Mouse (Mus musculus) lung, embryonic 14.5 days (tissue): Measurements from ENCODE around the gene Tent5c. TPM values are rescaled to one million over a fixed set of nuclear protein-coding genes. Genes with fewer than 3 reads are reported as not detected.
A peak's percentile ranks its signal among the peaks of the same experiment; 100 is the strongest.
"Not testable (repeated sequence)": the region's sequence is repeated elsewhere in the genome, so short reads cannot be mapped to it uniquely, and the experiment has no call there.

Experiments used
- ATAC-seq: fragments of 200-750 bp; cut with Nextera tagmentation; 2 replicates; pipeline ENCODE4 v1.8.0; 2017; ENCODE audit warnings: mild to moderate bottlenecking, moderate TSS enrichment, moderate library complexity; ENCODE audit not compliant: insufficient read depth
- DNase-seq: peaks from one replicate; pipeline ENCODE4 v3.0.0-alpha.2; 2015
- H3K27ac ChIP-seq: fragments of 300-500 bp; sonication (generic); 2 replicates; pipeline ENCODE4 v1.5.1; 2014; ENCODE audit warnings: low read depth, mild to moderate bottlenecking, moderate library complexity
- H3K27me3 ChIP-seq: fragments of 300-500 bp; sonication (generic); 2 replicates; pipeline ENCODE4 v1.6.1; 2014; ENCODE audit warnings: low read length, control low read depth; ENCODE audit not compliant: insufficient read depth
- H3K36me3 ChIP-seq: fragments of 300-500 bp; sonication (generic); 2 replicates; pipeline ENCODE4 v1.6.1; 2014; ENCODE audit warnings: control low read depth; ENCODE audit not compliant: insufficient read depth
- H3K4me1 ChIP-seq: fragments of 300-500 bp; sonication (generic); 2 replicates; pipeline ENCODE4 v1.6.1; 2014; ENCODE audit warnings: antibody characterized with exemption, control low read depth; ENCODE audit not compliant: insufficient read depth
- H3K4me2 ChIP-seq: fragments of 300-500 bp; sonication (generic); 2 replicates; pipeline ENCODE4 v1.6.1; 2014; ENCODE audit warnings: mild to moderate bottlenecking
- H3K4me3 ChIP-seq: fragments of 300-500 bp; sonication (generic); 2 replicates; pipeline ENCODE4 v1.5.1; 2014; ENCODE audit warnings: low read depth, low read length
- H3K9ac ChIP-seq: fragments of 300-500 bp; sonication (generic); 2 replicates; pipeline ENCODE4 v1.6.1; 2014
- H3K9me3 ChIP-seq: fragments of 300-500 bp; sonication (generic); 2 replicates; pipeline ENCODE4 v1.6.1; 2016; ENCODE audit warnings: low read depth, low read length, control low read depth
- CTCF ChIP-seq: IDR thresholded peaks from 2 replicates; pipeline ENCODE4 v1.5.1; 2016; ENCODE audit warnings: antibody characterized with exemption, low read depth
- WGBS: fragments of 180-500 bp; shearing (Covaris S2); extraction: QIAGEN DNeasy Blood & Tissue Kit; methylation state at CpG from one replicate; pipeline ENCODE4 v1.1.7; 2014; 5-methylcytosine and 5-hydroxymethylcytosine counted together
- polyA plus RNA-seq: library from polyadenylated mRNA; unstranded; fragments of >200 nt; fragmentation: Nextera tagmentation; extraction: Ambion mirVana; gene quantifications from 2 replicates; pipeline ENCODE4 v1.2.1, GENCODE M21; 2014

The Tent5c gene
- polyA plus RNA-seq, 1 experiment from 2014 or later = 6.9 TPM

DNA sequence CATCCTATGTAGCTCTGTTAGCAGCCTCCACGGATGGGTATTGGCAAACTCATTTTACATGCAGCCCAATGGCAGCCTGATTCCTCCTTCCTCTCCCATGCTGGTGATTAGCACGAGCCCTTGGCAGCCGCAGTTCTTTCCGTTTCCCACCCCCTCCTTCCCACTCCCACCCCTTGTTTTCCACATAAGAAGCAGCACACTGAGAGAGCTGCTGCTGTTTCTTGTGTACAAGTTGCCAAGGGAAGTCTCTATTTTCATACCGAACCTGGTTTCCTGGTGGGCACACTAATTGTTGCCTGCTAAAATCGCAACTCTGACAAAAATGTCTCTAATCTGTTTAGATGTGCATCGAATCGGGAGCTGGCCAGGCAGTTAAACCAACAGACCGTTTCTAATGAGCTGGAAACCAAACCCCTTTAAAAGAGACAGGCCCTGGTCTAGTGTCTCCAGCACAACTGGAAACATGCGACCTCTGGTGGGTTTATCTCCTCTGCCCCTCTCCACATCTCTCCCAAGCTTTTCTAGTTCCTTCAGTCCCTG, 71.3 kb downstream of the Tent5c start:
- no peak for TF ChIP-seq CTCF
- Histone ChIP-seq H3K27ac (no peak overlapping the region), H3K4me1 (no peaks in the 10 kb centered on the region), H3K9me3 (no peaks in the 10 kb centered on the region), H3K36me3 (no peaks in the 10 kb centered on the region), H3K4me2 (no peak overlapping the region), H3K27me3 (no peaks in the 10 kb centered on the region), H3K4me3 (no peak overlapping the region), H3K9ac (no peak overlapping the region)
- 44% methylated on average over 10 of the region's 10 CpGs for WGBS
- DNase-seq (no peak), ATAC-seq (no peak)

DNA sequence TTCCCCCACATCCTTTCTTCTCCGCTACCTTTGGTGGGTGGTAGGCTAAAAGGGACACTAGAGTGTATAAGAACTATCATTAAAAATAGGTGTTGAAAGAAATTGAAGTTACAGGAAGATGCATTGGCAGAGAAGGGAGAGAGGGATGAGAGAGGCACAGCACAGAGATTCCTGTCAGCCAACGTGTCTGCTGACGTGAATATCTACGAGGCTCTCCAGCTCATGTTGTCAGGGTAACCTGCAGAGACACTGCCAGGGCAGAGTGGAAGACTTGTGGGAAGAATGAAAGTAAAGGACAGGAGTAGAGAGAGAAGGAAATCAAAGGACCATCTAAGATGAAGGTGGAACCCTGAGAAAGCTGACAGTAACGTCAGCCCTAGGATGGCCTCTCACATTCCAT, 73.5 kb downstream of the Tent5c start:
- 40% methylated on average over 5 of the region's 5 CpGs for WGBS
- H3K27me3 ChIP-seq = no peaks in the 10 kb centered on the region
- no peak for DNase-seq
- H3K9me3 ChIP-seq = no peaks in the 10 kb centered on the region
- no peak for TF ChIP-seq CTCF
- no peak overlapping the region for H3K27ac ChIP-seq
- no peak overlapping the region for H3K4me2 ChIP-seq
- no peaks in the 10 kb centered on the region for H3K36me3 ChIP-seq
- no peak overlapping the region for H3K4me3 ChIP-seq
- H3K4me1 ChIP-seq = no peaks in the 10 kb centered on the region
- no peak for ATAC-seq
- H3K9ac ChIP-seq = no peak overlapping the region

DNA sequence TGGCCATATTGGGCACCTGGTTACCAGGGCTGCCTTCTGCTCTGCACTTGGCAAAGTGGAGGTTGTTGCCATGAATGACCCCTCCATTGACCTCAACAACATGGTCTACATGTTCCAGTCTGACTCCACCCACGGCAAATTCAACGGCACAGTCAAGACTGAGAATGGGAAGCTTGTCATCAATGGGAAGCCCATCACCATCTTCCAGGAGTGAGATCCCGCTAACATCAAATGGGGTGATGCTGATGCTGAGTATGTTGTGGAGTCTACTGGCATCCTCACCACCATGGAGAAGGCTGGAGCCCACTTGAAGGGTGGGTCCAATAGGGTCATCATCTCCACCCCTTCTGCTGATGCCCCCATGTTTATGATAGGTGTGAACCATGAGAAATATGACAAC, 75.5 kb downstream of the Tent5c start:
- WGBS = 92% methylated on average over 3 of the region's 3 CpGs
- not testable (repeated sequence) for DNase-seq, H3K27me3 ChIP-seq, H3K4me2 ChIP-seq, H3K4me1 ChIP-seq, H3K4me3 ChIP-seq, H3K9me3 ChIP-seq, H3K9ac ChIP-seq, H3K36me3 ChIP-seq, ATAC-seq, H3K27ac ChIP-seq

DNA sequence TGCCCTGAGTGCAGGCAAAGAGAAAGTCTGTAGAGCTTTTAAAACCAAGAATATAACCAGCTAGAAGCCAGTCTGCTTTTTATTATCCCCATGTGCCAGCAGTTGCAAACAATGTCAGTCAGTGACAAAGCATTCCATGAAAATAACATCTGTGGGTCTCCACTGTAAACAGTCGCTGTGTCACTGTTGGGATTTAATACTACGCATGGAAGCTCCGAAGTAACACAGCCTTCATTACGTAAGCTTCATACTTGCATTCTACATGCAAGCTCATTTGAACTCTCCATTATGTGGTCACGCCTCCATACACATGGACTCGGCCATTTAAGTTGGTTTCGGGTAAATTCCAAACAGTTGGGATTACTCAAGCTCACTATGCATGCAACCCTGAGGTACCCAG, 77.2 kb downstream of the Tent5c start:
- no peak overlapping the region for H3K9ac ChIP-seq
- no peaks in the 10 kb centered on the region for H3K9me3 ChIP-seq
- H3K27ac ChIP-seq = no peak overlapping the region
- H3K36me3 ChIP-seq = no peaks in the 10 kb centered on the region
- 72% methylated on average over 7 of the region's 7 CpGs for WGBS
- no peak overlapping the region for H3K4me2 ChIP-seq
- no peak for TF ChIP-seq CTCF
- H3K27me3 ChIP-seq = no peaks in the 10 kb centered on the region
- DNase-seq = peak; percentile 12
- H3K4me3 ChIP-seq = no peak overlapping the region
- H3K4me1 ChIP-seq = no peaks in the 10 kb centered on the region
- no peak for ATAC-seq

DNA sequence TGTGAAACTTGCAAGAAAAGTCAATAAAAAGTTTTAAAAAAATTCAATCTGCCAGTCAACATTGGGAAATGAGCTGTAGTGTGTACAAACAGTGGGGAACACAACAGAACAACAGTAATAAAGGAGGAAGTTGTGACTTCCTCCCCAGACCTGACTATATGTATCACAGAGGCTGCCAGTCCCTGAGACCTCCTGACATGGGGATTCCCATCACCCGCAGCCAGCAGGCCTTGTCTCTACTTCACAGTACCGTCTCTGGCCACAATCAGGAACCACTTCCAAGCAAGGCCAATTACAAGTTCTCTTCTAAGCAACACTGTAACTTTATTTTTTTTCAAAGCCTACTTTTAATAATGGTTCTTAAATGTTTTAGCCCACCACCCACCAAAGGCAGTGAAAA, 79.8 kb downstream of the Tent5c start:
- Histone ChIP-seq H3K4me1 (no peaks in the 10 kb centered on the region), H3K27me3 (no peaks in the 10 kb centered on the region), H3K4me3 (no peak overlapping the region), H3K36me3 (no peaks in the 10 kb centered on the region), H3K9ac (no peak overlapping the region), H3K9me3 (no peaks in the 10 kb centered on the region), H3K27ac (no peak overlapping the region), H3K4me2 (no peak overlapping the region)
- DNase-seq = no peak
- ATAC-seq = no peak
- 79% methylated on average over 2 of the region's 2 CpGs for WGBS
- no peak for TF ChIP-seq CTCF

DNA sequence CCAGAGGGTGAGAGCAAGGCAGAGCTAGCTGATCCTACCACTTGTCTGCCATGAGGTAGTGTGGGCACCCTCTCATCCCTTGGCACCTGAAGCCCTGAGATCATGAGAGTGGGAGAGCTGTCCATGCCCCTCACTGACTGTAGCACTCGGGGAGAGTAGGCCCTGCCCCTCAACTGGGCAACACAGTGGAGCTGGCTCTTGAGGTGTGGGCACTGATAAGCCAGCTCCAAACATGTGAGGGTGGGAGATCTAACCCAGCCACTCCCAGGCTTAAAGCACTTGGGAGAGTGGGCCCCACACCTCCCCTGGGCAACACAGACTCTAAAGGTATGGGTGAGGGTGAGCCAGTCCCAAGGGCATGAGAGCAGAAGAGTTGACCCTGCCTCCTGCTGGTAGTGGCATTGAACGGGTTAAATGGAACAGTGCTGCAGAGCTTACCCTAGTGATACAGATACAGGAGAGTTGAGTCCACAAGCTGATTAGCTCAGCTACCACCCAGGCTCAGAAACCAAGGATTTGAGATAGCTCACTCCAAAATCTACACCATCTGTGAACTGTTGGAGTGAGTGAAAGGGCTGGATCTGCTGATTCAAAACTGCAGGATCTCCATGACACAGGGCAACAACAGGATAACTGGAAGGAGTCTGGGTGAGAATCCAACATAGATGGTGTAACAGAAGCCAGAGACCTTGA, 80.6 kb downstream of the Tent5c start:
- no peak overlapping the region for H3K4me2 ChIP-seq
- no peak overlapping the region for H3K9ac ChIP-seq
- 77% methylated on average over 2 of the region's 2 CpGs for WGBS
- H3K4me1 ChIP-seq = no peaks in the 10 kb centered on the region
- no peaks in the 10 kb centered on the region for H3K9me3 ChIP-seq
- no peak for TF ChIP-seq CTCF
- H3K27ac ChIP-seq = no peak overlapping the region
- ATAC-seq = no peak
- DNase-seq = no peak
- no peaks in the 10 kb centered on the region for H3K36me3 ChIP-seq
- no peak overlapping the region for H3K4me3 ChIP-seq
- no peaks in the 10 kb centered on the region for H3K27me3 ChIP-seq

DNA sequence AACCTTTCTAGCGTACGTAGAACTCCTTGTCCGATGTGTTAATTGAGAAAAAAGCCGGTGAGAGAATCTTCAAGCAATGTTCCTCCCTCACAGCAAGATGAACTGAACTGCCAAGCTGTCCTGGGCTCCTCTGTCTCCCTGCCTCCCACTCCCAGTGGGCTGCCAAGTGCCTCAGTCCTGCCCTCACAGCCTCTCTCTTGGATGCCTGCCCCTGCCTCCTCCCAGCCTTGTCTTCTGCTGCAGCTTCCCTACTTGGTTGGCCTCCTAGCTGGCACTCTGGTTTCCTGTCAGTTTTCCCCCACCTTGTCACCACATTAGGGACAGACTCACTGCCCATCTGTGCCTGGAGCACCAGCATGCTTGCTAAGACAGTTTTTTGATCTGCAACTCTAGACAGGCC, 86.5 kb downstream of the Tent5c start:
- TF ChIP-seq CTCF = no peak
- Histone ChIP-seq H3K36me3 (no peaks in the 10 kb centered on the region), H3K4me3 (no peak overlapping the region), H3K9ac (no peak overlapping the region), H3K4me2 (no peak overlapping the region), H3K4me1 (no peaks in the 10 kb centered on the region), H3K27ac (no peak overlapping the region), H3K27me3 (no peaks in the 10 kb centered on the region), H3K9me3 (no peaks in the 10 kb centered on the region)
- ATAC-seq (no peak), DNase-seq (no peak)
- WGBS = 81% methylated on average over 4 of the region's 4 CpGs

Other genes with a start within 250 kb of the Tent5c start
- 83.2 and 90.1 TPM in 2 replicates for gene Man1a2, start 196.2 kb upstream of the Tent5c start, polyA plus RNA-seq